In the genomic region with DNA sequence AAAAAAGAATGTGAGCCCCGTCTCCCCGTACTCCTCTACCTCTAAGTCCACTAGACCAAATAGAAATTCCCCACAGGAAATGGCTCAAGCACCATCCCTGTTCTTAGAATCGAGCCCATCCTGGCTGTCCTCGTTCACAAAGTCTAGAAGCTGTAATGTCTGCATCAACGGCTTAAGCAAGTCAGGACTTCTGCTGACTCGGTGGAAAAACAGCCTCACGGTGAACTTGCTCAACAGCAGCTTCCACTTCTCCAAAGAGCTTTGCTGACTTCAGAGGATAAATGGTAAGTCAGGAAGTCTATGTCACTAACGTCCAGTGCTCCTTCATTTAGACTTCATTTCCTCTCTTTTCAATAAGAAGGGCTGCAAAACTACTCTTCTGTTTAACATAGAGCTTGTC, we compare ENCODE assay signal across 10 mouse cellular contexts. TPM values are rescaled to one million over a fixed set of nuclear protein-coding genes. Genes with fewer than 3 reads are reported as not detected.
DNase-seq lines count a peak whose midpoint lies in the region; TF ChIP-seq lines count a peak whose summit lies in the region.
"Had no signal": no experiment of that assay in that cellular context is flagged by ENCODE, and none has a peak within 500 bp of the region (broad histone marks: within the 10 kb centered on the region; RNA-seq: fewer than 3 reads in every experiment).

No protein-coding gene starts in this region.

- intact Hi-C loops in left cerebral cortex, adult 2 months (cut with DNase I), result no loop called here
- intact Hi-C loops in gastrocnemius, postnatal 36 days (cut with DNase I), result no loop called here

- no peak overlapping the region for H3K4me3 ChIP-seq in left cerebral cortex, adult 2 months
- H3K4me3 ChIP-seq: embryonic facial prominence, embryonic 13.5 days; liver, embryonic 13.5 days had no signal

- no peak overlapping the region for H3K27ac ChIP-seq in left cerebral cortex, adult 2 months
- H3K27ac ChIP-seq: embryonic facial prominence, embryonic 13.5 days; liver, embryonic 13.5 days had no signal

- DNase-seq in gastrocnemius, adult 18-20 months (ENCODE audit: low spot score), result peak; percentile 21
- DNase-seq in gastrocnemius, postnatal 10 days, result no peak
- peak; percentile 18 for DNase-seq in left cerebral cortex, adult 11 months (ENCODE audit: low spot score)
- no peak for DNase-seq in left cerebral cortex, adult 2 months (ENCODE audit: extremely low spot score in 1 of 2, low spot score in 2 of 2)
- DNase-seq in fibroblast of lung, adult 2 months (ENCODE audit: low read depth), result peak; percentile 13
- DNase-seq in lung, postnatal 14 days, result peak; percentile 10
- no peak for DNase-seq in cerebellum, adult 11-12 months
- DNase-seq in gastrocnemius, postnatal 36 days, result no peak
- DNase-seq: liver, embryonic 13.5 days had no signal

- no peak for TF ChIP-seq CTCF in left cerebral cortex, adult 2 months (IDR thresholded peaks at IDR 0.05)

RNA-seq across cellular contexts. Expression of a gene that starts 11.4 kb away (rescaled TPM):
- 10 to 100 TPM; 13.3 to 14.9 TPM for total RNA-seq in gastrocnemius, adult 18-20 months (2021)
- 10 to 100 TPM; 16.2 to 19.3 TPM for total RNA-seq in gastrocnemius, postnatal 10 days (2021)
- total RNA-seq in left cerebral cortex, adult 2 months (2021), result 10 to 100 TPM; 31.6 to 36.5 TPM
- total RNA-seq in gastrocnemius, postnatal 36 days (2021), result 10 to 100 TPM; 11.4 to 13.0 TPM

RNA-seq across cellular contexts. Expression of a gene that starts 56.2 kb away (rescaled TPM):
- 1 to 10 TPM; 2.0 to 3.1 TPM for total RNA-seq in gastrocnemius, adult 18-20 months (2021)
- 10 to 100 TPM; 12.1 to 12.8 TPM for total RNA-seq in gastrocnemius, postnatal 10 days (2021)
- total RNA-seq in left cerebral cortex, adult 2 months (2021), result 1 to 10 TPM; 2.4 to 2.5 TPM
- total RNA-seq in gastrocnemius, postnatal 36 days (2021), result 1 to 10 TPM; 3.6 to 6.9 TPM

Comparison
In these comparisons a context has a peak if more than half of its experiments do, and no peak if none do; other contexts are left out.
1. DNase-seq: peak in gastrocnemius, adult 18-20 months (single experiment), left cerebral cortex, adult 11 months (single experiment), fibroblast of lung, adult 2 months (single experiment) and lung, postnatal 14 days (single experiment); none in gastrocnemius, postnatal 10 days (single experiment), left cerebral cortex, adult 2 months (0 of 2), cerebellum, adult 11-12 months (single experiment) and gastrocnemius, postnatal 36 days (0 of 2).